Mouse (Mus musculus): ENCODE results near the gene Hspb1. TPM values are rescaled to one million over a fixed set of nuclear protein-coding genes. Genes with fewer than 3 reads are reported as not detected.

Hspb1 gene
- polyA plus RNA-seq, 1 experiment from 2014 or later, result 655 TPM

Other genes with a start within 250 kb of the Hspb1 start
- 54.4 and 66.8 TPM in 2 replicates for gene Por, start 217.9 kb upstream of the Hspb1 start, polyA plus RNA-seq (2016; fragmentation: Nextera tagmentation; extraction: Ambion mirVana)
- gene Tmem120a, start 143.5 kb upstream of the Hspb1 start, polyA plus RNA-seq (2016; fragmentation: Nextera tagmentation; extraction: Ambion mirVana), result 36.2 and 45.5 TPM in 2 replicates
- 0.14 TPM in 2 replicates for gene Styxl1, start 109.5 kb upstream of the Hspb1 start, polyA plus RNA-seq (2016; fragmentation: Nextera tagmentation; extraction: Ambion mirVana)
- 856 and 984 TPM in 2 replicates for gene Mdh2, start 109.4 kb upstream of the Hspb1 start, polyA plus RNA-seq (2016; fragmentation: Nextera tagmentation; extraction: Ambion mirVana)
- gene Srrm3, start 81.0 kb upstream of the Hspb1 start, polyA plus RNA-seq (2016; fragmentation: Nextera tagmentation; extraction: Ambion mirVana), result 0.26 TPM in 1 of 2 replicates, not detected in the other
- gene Ywhag, start 46.7 kb downstream of the Hspb1 start, polyA plus RNA-seq (2016; fragmentation: Nextera tagmentation; extraction: Ambion mirVana), result 202 and 227 TPM in 2 replicates
- 2.3 and 5.2 TPM in 2 replicates for gene Ssc4d, start 86.6 kb downstream of the Hspb1 start, polyA plus RNA-seq (2016; fragmentation: Nextera tagmentation; extraction: Ambion mirVana)
- gene Zp3, start 92.2 kb downstream of the Hspb1 start, polyA plus RNA-seq (2016; fragmentation: Nextera tagmentation; extraction: Ambion mirVana), result not detected in 2 replicates
- gene Dtx2, start 106.9 kb downstream of the Hspb1 start, polyA plus RNA-seq (2016; fragmentation: Nextera tagmentation; extraction: Ambion mirVana), result 36.0 and 37.6 TPM in 2 replicates
- gene Upk3b, start 150.6 kb downstream of the Hspb1 start, polyA plus RNA-seq (2016; fragmentation: Nextera tagmentation; extraction: Ambion mirVana), result 78.3 and 81.2 TPM in 2 replicates
- 0.87 and 2.6 TPM in 2 replicates for gene Upk3bl, start 166.6 kb downstream of the Hspb1 start, polyA plus RNA-seq (2016; fragmentation: Nextera tagmentation; extraction: Ambion mirVana)
- 0.54 and 2.0 TPM in 2 replicates for gene Rasa4, start 196.0 kb downstream of the Hspb1 start, polyA plus RNA-seq (2016; fragmentation: Nextera tagmentation; extraction: Ambion mirVana)
- gene Polr2j, start 228.7 kb downstream of the Hspb1 start, polyA plus RNA-seq (2016; fragmentation: Nextera tagmentation; extraction: Ambion mirVana), result 180 and 217 TPM in 2 replicates
- 31.5 and 42.2 TPM in 2 replicates for gene Lrwd1, start 248.2 kb downstream of the Hspb1 start, polyA plus RNA-seq (2016; fragmentation: Nextera tagmentation; extraction: Ambion mirVana)
- gene Alkbh4, start 248.2 kb downstream of the Hspb1 start, polyA plus RNA-seq (2016; fragmentation: Nextera tagmentation; extraction: Ambion mirVana), result 18.0 and 21.7 TPM in 2 replicates

Data from heart, embryonic 10.5 days (tissue).